Mouse (Mus musculus) layer of hippocampus, postnatal 36 days (tissue): ENCODE results near the gene Rybp. TPM values are rescaled to one million over a fixed set of nuclear protein-coding genes. Genes with fewer than 3 reads are reported as not detected.
A peak's percentile ranks its signal among the peaks of the same experiment; 100 is the strongest.

Experiments used
- DNase-seq, 2 experiments: peaks; one replicate each; pipeline ENCODE4 v3.0.0; 2022
- total RNA-seq, 2 experiments: library from RNA; stranded (reverse); gene quantifications; 2 replicates each; pipeline ENCODE4 v1.2.3; 2021

The Rybp gene
- total RNA-seq, 2 experiments from 2014 or later, result 58.0 to 59.0 TPM

GRCm38 (mm10) chr6:100219971-100220370 is 67.3 kb downstream of the Rybp start:
- DNase-seq, result no peak

- peak; percentile 75 to 83 for DNase-seq
Measured at GRCm38 (mm10) chr6:100218541-100219341, 68.5 kb downstream of the Rybp start.

GRCm38 (mm10) chr6:100217507-100217906 is 69.8 kb downstream of the Rybp start:
- DNase-seq, result no peak

DNA sequence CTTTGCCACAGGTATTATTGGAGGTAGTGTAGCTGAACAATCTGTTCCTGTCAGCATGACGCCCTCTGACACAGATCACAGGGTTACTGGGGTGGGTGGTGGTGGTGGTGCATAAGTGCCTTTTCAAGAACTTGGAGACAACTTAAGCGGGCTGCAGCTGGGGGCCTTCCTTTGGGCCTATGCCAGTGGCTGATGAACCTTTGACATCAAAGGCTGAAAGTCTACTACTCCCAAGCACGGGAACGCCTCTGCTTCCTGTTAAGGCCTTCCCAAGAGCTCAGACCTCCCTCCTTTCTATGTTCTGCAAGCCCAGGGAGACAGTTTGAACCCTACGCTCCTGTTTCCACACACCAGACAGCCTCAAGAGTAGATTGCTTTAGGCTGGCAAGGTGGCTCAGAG is 70.3 kb downstream of the Rybp start:
- DNase-seq, result no peak

GRCm38 (mm10) chr6:100215809-100216208 is 71.5 kb downstream of the Rybp start:
- no peak for DNase-seq

GRCm38 (mm10) chr6:100214132-100214913 is 73.0 kb downstream of the Rybp start:
- no peak for DNase-seq

- DNase-seq, result no peak
Measured at GRCm38 (mm10) chr6:100213596-100213995, 73.7 kb downstream of the Rybp start.

- no peak for DNase-seq
Measured at GRCm38 (mm10) chr6:100212820-100213219, 74.5 kb downstream of the Rybp start.

GRCm38 (mm10) chr6:100211646-100212045 is 75.6 kb downstream of the Rybp start:
- no peak for DNase-seq

- DNase-seq, result no peak
Measured at GRCm38 (mm10) chr6:100210517-100210916, 76.8 kb downstream of the Rybp start.

GRCm38 (mm10) chr6:100206741-100207275 is 80.5 kb downstream of the Rybp start:
- peak; percentile 65 to 81 for DNase-seq

DNA sequence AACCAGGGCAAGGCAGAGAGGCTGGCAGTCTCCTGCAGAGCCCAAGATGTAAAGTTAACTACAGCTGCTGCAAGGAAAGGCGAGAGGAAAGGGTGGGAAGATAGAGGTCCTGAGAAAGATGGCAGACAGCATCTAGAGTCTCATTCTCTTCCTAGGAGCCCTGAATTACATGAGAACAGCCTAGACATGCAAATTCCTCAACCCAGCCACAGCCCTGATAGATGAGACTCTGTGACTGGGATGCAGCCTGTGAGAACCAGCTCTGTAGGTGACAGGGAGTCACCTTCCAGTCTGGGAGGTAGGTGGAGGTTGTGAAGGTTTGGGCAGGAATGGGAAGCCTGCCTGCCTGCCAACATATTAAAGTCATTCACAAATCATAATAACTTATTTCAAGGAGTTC is 81.0 kb downstream of the Rybp start:
- peak in 1 of 2 experiments; percentile 10 for DNase-seq

DNA sequence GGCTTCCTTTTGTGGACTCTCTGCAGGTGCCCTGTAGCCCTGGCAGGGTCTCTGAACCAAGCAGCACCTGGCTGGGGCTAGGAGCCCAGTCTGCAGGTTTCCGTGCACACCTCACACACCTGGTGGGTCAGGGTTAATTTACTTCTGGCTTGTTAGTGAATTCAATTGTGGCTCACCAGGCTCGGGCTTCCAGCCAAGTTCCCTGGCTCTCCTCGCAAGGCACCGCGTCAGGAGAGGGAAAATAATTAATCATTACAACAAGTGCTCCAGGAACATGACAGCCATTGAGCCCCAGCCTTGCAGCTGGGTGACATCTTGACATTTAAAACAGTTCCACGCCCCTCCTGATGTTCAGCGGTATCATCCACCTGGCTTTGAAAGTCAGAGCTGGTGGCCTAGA is 82.8 kb downstream of the Rybp start:
- DNase-seq, result no peak

- no peak for DNase-seq
Measured at GRCm38 (mm10) chr6:100203492-100203891, 83.8 kb downstream of the Rybp start.

- DNase-seq, result no peak
Measured at GRCm38 (mm10) chr6:100202091-100202490, 85.2 kb downstream of the Rybp start.

DNA sequence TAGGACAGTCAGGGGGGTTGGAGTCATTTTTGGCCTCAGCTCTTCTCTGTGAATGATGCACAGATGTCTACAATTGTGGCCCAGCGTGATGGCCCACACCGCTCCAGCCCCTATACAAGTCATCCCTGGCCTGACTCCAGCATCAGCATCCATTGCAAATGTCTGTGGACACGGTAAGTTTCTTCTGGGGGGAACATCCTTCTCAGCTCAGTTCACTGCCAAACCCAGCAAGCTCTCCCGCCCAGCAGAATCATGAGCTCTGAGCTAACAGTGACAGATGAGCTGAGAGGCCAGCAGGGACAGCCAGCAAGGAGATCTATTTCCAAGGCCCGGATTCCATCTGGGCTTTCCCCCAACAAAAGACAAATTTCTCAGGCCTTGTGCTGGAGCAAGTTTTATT is 90.2 kb downstream of the Rybp start:
- no peak for DNase-seq

- DNase-seq, result no peak
Measured at GRCm38 (mm10) chr6:100195870-100196409, 91.3 kb downstream of the Rybp start.

- DNase-seq, result no peak
Measured at GRCm38 (mm10) chr6:100195091-100195490, 92.2 kb downstream of the Rybp start.

DNA sequence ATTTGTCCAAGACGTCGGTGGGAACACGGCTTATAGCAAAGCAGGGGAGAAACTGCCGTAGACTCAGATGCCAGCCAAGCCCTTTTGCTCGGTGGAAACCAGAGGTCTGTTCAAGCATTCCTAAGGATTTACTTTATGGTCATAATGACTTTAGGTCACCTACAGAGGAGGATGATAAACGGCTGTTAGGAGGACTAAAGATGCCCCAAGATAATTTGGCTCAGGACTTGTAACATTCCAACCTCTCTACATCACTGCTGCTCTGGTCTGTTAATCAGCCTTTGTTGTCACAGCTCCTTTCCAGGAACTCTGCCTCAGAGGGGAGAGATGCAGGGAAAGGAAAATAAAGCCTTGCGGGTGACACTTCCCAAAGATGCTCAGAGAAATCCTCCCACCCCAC is 93.5 kb downstream of the Rybp start:
- no peak for DNase-seq

DNA sequence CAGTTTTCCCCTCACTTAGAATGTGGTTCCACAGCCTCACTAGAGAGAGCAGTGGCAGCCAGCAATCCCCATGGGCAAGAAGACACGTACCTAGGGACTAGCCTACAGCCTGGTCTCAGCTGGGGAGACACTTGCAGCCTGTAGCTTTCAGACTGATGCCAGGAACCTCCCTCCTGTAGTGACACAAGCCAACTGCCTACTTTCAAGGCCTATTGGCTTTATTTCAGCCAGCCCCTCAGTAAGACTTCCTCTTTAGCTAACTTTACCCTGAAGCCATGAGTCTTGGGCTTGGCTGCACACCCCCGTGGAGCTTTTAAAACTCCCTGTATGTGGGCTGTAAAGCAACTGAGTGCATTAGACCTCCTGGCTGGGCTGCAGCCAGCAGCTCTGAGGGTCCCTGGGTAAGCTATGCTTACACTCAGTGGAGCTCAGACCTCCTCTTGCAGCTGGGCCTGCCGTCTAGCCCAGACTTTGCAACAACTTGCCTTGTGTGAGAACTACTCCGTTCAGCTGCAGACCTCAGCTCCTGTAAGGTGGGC is 94.5 kb downstream of the Rybp start:
- no peak for DNase-seq

DNA sequence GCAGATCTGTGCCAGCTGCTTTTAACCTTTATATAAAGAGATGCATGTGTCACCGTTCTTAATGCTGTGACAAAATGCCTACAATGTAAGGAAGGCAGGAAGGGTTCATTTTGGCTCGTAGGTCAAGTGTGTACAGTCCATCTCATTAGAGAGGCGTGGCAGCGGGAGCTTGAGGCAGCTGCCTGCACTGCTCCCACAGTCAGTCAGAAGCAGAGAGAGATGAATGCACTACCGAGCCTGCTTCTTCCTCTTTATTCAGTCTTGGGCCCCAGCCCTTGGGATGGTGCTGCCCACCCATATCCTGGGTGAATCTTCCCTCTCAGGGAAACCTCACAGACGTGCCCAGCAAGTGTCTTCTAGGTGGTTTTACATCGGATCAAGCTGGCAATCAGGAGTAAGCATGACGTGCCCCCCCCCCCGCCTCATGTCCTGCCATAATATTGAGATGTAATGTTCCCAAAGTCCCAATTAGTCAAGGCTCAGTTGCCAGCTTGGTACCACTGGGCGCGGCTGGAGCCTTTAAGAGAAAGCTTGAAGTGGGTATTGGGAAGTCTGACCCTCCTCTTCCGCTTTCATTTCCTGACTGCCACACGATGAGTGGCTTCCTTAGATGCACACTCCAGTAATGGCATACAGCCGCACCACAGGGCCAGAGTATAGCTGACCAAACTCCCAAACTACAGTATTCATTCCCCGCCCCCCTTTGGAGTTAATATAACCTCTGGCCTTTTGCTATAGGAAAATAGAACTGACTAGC is 96.3 kb downstream of the Rybp start:
- DNase-seq, result no peak

- DNase-seq, result no peak
Measured at GRCm38 (mm10) chr6:100190310-100190709, 97.0 kb downstream of the Rybp start.
